Mouse (Mus musculus): ENCODE measurements at regions not wholly inside any gene's neighbourhood (a gene's known extent, or its start where the extent isn't known, plus 50 kb on each side); places are given as distances from the start of the nearest gene placed in this dataset.
"Not testable (repeated sequence)": the region's sequence is repeated elsewhere in the genome, so short reads cannot be mapped to it uniquely, and the experiment has no call there.

DNA sequence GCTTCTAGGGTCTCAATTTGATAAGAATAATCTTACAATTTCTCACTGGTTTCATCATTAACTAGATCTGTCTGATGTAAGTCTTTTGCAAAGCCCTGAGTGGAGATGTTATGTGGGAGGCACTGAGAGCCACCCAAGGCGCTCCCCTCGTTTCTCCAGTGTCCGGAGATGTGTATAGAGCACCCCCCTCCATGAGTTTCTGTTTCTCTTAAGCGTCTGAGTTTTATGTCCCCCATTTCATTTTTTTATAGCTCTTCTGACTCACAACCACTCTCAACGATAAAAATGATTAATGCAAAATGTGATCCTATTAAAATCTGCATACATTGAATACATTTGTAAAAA is 179.5 kb upstream of the Pkdcc start:
- in situ Hi-C loops (cut with MboI, MseI): loop anchor here (25.0 kb wide), 2 partner anchors 202 to 552 kb away; no protein-coding TSS in a partner anchor

DNA sequence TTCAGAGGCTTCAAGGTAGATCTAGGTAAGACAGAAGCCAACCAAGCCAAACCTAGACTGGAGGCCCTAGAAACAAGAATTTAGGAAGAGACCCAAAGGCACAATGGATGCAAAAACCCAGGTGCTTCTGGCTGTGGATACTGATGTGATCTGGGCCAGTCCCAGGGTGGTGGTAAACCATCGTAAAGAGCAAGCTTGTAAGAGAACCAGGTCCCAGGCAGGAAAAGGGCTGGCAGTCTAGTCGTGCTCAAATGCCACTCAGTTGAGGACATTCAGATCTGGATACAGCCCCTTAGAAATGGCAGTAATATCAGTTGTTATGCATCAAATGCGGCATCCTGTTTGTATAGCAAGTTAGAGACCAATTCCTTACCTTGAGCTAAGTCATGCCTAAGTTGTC is 175.5 kb upstream of the Pkdcc start:
- in situ Hi-C loops (cut with MboI, MseI): loop anchor here (25.0 kb wide), 2 partner anchors 198 to 548 kb away; no protein-coding TSS in a partner anchor

DNA sequence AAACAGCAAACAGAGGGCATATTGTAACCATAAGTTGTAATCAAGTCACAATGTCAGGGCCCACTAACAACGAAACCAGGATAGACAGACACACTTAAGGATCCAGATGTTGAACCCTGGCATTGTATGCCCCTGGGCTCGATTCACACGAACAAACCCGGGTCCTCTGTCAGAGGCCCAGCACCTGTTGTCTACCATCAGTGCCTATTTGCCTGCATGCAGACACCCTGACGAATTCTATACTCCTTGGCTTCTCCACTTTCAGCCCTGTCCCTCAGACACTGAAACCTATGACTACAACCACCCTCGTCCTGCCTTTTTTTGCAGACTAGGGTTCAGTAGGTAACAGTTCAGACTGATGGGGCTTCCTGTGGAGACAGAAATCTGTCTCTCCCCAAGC is 170.6 kb upstream of the Pkdcc start:
- in situ Hi-C loops (cut with MboI, MseI): loop anchor here (25.0 kb wide), 2 partner anchors 193 to 543 kb away; no protein-coding TSS in a partner anchor

GRCm38 (mm10) chr17:83049972-83050535 is 165.0 kb upstream of the Pkdcc start:
- in situ Hi-C loops (cut with MboI, MseI): loop anchor here (25.0 kb wide), 2 partner anchors 187 to 537 kb away; no protein-coding TSS in a partner anchor

DNA sequence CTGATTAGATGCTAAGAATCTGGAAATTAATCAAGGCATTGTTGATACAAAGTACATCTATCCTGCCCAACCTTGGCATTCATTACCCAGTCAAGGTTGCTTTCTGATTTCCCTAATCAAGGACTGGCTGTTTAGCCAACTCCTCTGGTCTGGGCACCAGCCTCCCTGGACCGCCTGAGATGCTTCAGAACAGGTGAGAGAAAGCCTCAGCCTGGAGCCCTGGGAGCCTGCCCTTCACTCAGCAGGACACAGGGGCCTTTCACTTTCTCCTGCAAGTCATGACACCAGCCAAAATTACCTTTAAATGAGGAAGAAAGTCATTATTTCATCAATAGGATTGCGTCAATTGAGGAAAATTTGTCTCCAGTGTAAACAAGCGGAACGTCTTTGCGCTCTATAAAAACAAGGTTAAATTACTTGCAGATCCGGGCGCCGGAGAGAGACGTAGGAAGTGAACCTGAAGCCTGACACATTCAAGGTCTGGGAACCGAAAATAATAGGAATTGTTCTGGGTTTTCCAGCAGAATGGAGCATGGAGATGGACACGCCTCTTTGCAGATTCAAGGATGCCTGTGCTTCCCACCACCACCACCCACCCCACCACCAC is 164.4 kb upstream of the Pkdcc start:
- in situ Hi-C loops (cut with MboI, MseI): no loop called here

GRCm38 (mm10) chr17:83052613-83053140 is 162.4 kb upstream of the Pkdcc start:
- in situ Hi-C loops (cut with MboI, MseI): no loop called here

DNA sequence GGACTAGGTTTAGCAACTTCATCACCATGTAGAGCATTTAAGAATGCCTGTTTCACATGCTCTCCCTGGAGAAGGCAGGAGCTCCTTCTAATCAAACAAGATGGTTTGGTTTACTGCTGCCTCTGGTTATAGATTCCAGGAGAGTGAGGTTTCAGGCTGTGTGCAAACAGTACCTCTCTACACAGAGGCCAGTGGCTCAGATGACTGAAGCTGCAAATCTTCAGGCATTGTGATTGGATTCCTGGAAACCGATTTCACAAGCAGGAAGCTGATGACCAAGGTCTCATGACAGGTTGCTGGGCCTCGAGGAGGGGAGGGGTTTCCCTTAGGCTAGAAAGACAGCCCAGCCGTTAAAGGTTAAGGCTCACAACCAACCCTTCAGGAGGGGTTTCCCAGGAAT is 157.3 kb upstream of the Pkdcc start:
- in situ Hi-C loops (cut with MboI, MseI): no loop called here

DNA sequence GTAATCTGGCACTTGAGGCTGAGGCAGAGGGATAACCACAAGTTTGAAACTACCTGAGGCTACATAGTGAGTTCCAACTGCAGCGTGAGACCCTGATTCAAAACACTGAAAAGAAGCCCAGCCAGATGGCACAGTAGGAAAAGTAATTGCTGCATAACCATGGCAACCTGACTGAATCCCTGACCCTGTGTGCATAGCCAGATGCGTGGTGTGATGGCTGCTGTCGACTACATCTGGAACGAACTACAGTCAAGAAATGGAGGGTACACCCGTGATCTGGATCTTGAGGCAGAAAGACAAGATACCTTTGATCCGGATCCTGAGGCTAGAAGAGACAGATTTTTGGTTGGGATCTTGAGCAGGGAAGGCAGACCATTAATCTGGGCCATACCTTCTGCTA is 153.2 kb upstream of the Pkdcc start:
- in situ Hi-C loops (cut with MboI, MseI): no loop called here

DNA sequence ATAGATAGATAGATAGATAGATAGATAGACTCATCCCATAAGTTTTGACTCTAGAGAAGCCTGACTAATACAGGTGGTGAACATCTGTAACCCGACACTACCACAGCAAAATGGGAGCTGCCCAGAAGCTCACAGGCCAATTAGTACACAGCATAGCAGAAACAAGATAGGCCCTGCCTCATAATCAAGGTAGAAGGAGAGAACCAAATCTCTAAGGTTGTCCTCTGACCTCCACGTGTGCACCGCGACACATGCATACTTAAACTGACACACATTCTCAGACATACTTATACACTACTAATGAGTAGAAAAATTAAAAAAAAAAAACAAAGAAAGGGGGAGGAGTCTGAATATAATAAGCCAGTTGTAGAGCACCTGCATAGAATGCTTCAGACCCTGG is 151.2 kb upstream of the Pkdcc start:
- in situ Hi-C loops (cut with MboI, MseI): no loop called here

GRCm38 (mm10) chr17:83064376-83064775 is 150.7 kb upstream of the Pkdcc start:
- in situ Hi-C loops (cut with MboI, MseI): not testable (repeated sequence)

DNA sequence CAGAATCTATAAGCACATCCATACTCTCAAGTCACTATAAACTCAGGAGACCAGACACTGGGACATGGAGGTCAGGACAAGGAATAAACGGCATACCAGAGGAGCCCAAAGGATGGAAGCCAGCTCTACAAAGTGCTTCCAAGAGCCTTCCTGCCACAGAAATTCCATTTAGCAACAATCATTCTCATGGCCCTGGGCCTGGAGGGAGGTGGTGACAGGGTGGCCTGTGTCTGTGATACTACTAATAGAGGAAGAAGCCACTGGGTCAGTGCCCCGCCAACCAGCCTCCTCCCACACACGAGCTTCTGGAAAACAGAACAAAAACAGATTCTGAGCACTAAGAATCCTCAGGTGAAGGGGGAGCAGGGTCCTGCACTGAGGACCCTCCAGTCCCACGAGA is 145.8 kb upstream of the Pkdcc start:
- in situ Hi-C loops (cut with MboI, MseI): no loop called here

DNA sequence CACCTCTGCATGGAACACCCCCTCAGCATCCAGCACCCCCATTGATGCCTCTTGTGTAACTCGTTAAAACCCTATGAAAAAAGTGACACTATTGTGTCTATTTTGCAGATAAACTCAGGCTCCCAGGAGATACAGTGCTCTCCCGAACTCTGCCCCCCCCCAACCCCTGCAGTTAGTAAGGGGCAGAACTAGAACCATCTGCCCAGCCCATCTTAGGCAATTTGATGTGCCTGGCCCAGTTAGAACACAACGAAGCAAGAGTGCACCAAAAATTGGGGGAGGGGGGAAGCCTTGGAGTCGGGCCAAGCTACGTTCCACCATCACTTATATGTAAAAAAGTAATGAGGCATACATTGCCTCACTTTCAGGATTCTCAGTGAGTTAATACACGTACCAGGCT is 143.3 kb upstream of the Pkdcc start:
- in situ Hi-C loops (cut with MboI, MseI): no loop called here

DNA sequence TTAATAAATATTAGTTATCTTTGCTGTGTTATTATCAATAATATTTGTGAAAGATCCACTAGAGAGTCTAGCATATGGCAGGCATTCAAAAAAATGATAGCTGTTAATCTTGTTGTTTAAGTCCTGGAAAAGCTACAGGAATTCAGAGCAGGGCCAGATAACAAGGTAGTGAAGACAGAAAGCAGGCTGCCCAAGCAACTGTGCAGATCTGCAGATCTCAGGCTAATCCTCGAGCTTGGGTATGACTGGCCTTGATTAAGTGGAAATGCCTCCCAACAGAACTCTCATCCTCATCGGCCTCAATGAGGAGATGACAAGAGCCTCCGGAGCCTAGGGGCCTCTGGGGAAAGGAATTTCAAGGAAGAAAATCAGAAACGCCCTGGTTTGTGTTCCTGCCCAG is 142.9 kb upstream of the Pkdcc start:
- in situ Hi-C loops (cut with MboI, MseI): no loop called here

DNA sequence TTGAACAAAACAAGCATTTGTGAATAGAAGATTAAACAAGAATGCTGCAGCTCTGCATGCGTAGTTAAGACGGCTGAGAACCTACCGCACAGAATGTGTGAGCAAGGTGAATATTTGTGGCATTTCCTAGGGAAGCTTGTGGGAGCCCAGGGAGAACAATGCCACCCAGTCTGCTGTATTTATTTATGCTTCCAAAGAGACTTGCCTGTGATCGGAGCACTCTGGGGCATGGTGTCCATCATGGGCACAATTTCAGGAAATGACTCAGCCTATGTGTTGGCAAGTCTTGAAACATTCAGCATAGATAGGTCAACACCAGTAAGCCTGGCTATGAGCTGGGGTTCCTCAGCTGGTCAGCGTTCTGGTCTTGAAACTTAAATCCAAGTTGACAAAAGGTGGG is 140.2 kb upstream of the Pkdcc start:
- in situ Hi-C loops (cut with MboI, MseI): no loop called here

DNA sequence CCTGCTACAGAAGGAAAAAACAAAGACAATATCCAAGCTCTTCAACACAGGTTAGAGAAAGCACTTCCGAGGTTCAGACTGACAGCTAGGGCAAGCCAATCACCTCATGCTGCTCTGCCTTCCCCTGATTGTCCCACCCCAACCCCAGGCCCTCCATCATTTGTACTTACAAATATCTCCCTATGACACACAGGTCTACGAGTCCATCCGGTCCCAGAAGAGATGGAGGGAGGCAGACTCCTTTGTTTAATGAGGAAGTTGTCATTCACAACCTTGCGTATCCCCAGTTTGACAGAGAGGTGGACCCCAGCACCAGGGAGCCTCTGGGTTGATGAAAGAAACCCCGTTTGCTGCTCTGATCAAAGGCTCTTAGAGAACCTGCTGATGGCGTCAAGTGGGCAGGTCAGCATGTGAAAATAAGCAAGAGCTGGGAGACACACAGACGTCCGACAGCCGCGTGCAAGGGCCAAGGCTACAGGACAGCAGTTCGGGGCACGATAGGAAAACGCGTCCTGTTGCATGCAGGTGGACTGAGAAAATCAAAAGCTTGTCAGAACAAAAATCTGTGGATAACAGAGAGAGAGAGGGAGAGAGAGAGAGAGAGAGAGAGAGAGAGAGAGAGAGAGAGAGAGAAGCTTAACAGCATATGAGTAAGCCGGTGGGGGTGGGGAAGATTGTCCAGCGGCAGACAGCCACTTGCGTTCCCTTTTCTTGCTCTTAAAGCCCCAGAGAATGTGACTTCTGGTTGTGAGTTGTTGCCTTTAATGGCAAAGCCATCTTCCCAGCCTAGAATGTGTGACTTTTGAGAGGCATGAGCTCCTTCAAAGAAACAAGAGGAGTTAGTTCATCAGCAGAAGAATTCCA is 137.1 kb upstream of the Pkdcc start:
- in situ Hi-C loops (cut with MboI, MseI): no loop called here

GRCm38 (mm10) chr17:83078601-83079360 is 136.3 kb upstream of the Pkdcc start:
- in situ Hi-C loops (cut with MboI, MseI): no loop called here

DNA sequence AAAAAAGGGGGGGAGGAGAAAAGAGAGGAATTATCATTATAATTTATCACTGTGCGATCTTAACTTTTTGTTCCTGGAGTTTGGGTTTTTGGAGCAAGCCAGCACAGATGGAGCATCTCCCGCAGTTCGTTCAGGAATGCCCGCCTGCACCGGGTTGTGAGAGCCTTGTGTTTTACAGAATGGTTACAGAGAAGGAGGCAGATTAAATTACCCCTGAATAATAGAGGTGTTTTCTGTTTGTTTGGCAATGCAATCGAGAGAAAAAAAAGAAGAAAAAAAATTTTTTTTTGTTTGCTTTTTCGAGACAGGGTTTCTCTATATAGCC is 135.8 kb upstream of the Pkdcc start:
- in situ Hi-C loops (cut with MboI, MseI): no loop called here

DNA sequence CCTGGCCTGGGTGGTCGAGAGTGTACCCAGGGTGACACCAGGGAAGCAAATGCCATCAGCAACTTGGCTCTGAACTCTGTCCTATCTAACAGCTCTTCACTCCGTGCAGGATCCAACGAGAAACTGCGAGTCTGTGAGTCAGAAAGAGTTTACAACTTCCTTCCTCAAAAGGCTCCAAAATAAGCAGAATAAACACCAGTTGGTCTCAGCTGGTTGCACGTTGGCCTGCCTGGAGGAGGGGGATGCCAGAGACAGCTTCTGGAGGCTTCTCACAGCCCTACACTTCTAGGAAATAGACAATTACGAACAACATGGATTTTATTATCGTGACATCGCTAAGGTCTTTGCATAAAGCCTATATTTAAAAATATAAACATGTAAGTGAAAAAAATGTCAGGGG is 133.4 kb upstream of the Pkdcc start:
- in situ Hi-C loops (cut with MboI, MseI): no loop called here

- in situ Hi-C loops (cut with MboI, MseI): no loop called here
Observed at GRCm38 (mm10) chr17:83083521-83083920, 131.6 kb upstream of the Pkdcc start.

DNA sequence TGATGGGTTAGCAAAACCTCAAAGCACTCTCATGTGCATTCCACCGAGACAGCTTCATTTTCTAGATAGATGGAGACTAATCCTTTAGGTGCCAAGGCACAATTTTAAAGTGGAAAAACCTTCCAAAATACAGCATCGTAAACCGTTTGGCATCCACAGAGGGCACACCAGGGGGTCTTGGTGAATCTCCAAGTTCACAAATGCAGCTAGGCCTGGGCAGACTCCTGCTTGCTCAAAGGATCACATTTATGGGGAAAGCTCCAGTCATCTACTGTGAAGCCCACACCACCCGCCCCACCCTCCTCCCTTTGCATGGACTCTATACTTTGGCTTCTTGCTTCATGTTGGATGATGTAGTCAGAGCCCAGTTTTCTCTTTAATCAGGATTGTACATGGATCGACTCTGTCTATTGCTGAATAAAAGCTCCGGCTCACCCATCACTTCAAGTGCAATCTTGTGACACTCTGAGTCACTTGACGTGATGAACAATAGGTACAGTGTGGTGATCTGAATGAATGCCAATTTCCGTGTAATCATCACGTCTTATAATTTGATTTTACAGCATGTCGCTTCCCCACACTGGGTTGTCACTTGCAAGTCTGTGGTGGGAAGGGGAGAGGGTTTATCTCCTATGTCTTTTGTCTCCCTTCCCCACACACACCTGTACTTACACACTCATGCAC is 129.2 kb upstream of the Pkdcc start:
- in situ Hi-C loops (cut with MboI, MseI): no loop called here

DNA sequence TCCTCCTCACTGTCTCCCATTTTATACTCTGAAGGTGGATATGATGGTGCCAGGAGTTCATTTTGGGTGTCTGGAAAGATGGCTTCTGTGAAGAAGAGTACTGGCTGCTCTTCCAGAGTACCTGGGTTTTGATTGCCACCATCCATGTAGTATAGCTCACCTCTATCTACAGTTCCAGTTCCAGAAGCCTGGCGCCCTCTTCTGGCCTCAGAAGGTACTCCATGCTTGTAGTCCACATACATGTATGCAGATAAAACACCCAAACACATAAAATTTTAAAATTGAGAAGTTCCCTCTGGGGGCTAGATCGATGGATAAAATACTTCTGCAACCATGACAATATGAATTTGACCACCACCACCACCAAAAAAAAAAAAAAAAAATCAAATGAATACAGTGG is 128.4 kb upstream of the Pkdcc start:
- in situ Hi-C loops (cut with MboI, MseI): no loop called here

Measured in T-helper 1 cell (primary cell).